Mouse (Mus musculus) C2C12 (cell line): Measurements from ENCODE around the gene Nudt14. TPM values are rescaled to one million over a fixed set of nuclear protein-coding genes. Genes with fewer than 3 reads are reported as not detected.

ENCODE experiments used
- H3K27me3 ChIP-seq: one replicate; pipeline ENCODE4 v1.6.1; 2011; ENCODE audit not compliant: control insufficient read depth, insufficient read depth, insufficient read length
- H3K36me3 ChIP-seq: one replicate; pipeline ENCODE4 v1.6.1; 2011; ENCODE audit not compliant: control insufficient read depth, insufficient read depth
- H3K4me3 ChIP-seq: one replicate; pipeline ENCODE4 v1.5.1; 2011; ENCODE audit warnings: mild to moderate bottlenecking, control low read depth; ENCODE audit not compliant: poor library complexity, insufficient read depth, severe bottlenecking
- H3K79me2 ChIP-seq: one replicate; pipeline ENCODE4 v1.6.1; 2011; ENCODE audit not compliant: control insufficient read depth, insufficient read depth
- H3K79me3 ChIP-seq: one replicate; pipeline ENCODE4 v1.6.1; 2011; ENCODE audit warnings: low read depth, control low read depth
- H3ac ChIP-seq: one replicate; pipeline ENCODE3; 2011; ENCODE audit warnings: low read depth; ENCODE audit not compliant: control insufficient read depth, insufficient read length
- CEBPB ChIP-seq: IDR thresholded peaks from one replicate; pipeline ENCODE4 v1.6.1; 2011; ENCODE audit warnings: low read depth, mild to moderate bottlenecking, control low read depth, moderate library complexity
- CTCF ChIP-seq: IDR thresholded peaks from one replicate; pipeline ENCODE4 v1.5.1; 2011; ENCODE audit not compliant: control insufficient read depth, insufficient read depth, insufficient read length
- FOSL1 ChIP-seq: IDR thresholded peaks from one replicate; pipeline ENCODE4 v1.8.0; 2011; ENCODE audit warnings: mild to moderate bottlenecking, low read length; ENCODE audit not compliant: poor library complexity, insufficient read depth, severe bottlenecking
- MAX ChIP-seq: IDR thresholded peaks from one replicate; pipeline ENCODE4 v1.6.1; 2011; ENCODE audit warnings: mild to moderate bottlenecking, control low read depth
- MYOD1 ChIP-seq: IDR thresholded peaks from one replicate; pipeline ENCODE4 v1.6.1; 2011; ENCODE audit warnings: low read depth; ENCODE audit not compliant: control insufficient read depth, insufficient read length
- MYOG ChIP-seq: IDR thresholded peaks from one replicate; pipeline ENCODE4 v1.6.1; 2011; ENCODE audit not compliant: control insufficient read depth, insufficient read length; ENCODE audit errors: extremely low read depth
- USF1 ChIP-seq: IDR thresholded peaks from one replicate; pipeline ENCODE4 v1.6.1; 2011; ENCODE audit warnings: low read depth, mild to moderate bottlenecking, control low read depth, moderate library complexity
- polyA plus RNA-seq: library from polyadenylated mRNA; unstranded; fragments of >200 nt; fragmentation: generic; extraction: Trizol; gene quantifications from one replicate; pipeline ENCODE4 v1.2.1, GENCODE M21; 2012; ENCODE audit warnings: missing spikeins

Nudt14 gene
- polyA plus RNA-seq, 1 experiment = 77.7 TPM

- Histone ChIP-seq H3K79me3 (no peaks in the 10 kb centered on the region), H3K27me3 (no peaks in the 10 kb centered on the region), H3K79me2 (no peaks in the 10 kb centered on the region), H3ac (no peak overlapping the region), H3K4me3 (no peak overlapping the region), H3K36me3 (peaks cover 18% of the 10 kb centered on the region)
- TF ChIP-seq FOSL1 (no peak), USF1 (no peak), MYOG (no peak), CTCF (no peak), CEBPB (no peak), MAX (no peak), MYOD1 (no peak)
Observed at GRCm38 (mm10) chr12:112903941-112904340, 38.0 kb downstream of the Nudt14 start.

- H3K79me3 ChIP-seq = no peaks in the 10 kb centered on the region
- H3K79me2 ChIP-seq = no peaks in the 10 kb centered on the region
- TF ChIP-seq FOSL1 = no peak
- TF ChIP-seq USF1 = no peak
- no peak for TF ChIP-seq MYOD1
- TF ChIP-seq MYOG = no peak
- TF ChIP-seq CEBPB = no peak
- no peak for TF ChIP-seq MAX
- TF ChIP-seq CTCF = no peak
- H3K36me3 ChIP-seq = no peaks in the 10 kb centered on the region
- H3ac ChIP-seq = no peak overlapping the region
- H3K27me3 ChIP-seq = no peaks in the 10 kb centered on the region
- no peak overlapping the region for H3K4me3 ChIP-seq
Observed at GRCm38 (mm10) chr12:112900641-112901040, 41.3 kb downstream of the Nudt14 start.

DNA sequence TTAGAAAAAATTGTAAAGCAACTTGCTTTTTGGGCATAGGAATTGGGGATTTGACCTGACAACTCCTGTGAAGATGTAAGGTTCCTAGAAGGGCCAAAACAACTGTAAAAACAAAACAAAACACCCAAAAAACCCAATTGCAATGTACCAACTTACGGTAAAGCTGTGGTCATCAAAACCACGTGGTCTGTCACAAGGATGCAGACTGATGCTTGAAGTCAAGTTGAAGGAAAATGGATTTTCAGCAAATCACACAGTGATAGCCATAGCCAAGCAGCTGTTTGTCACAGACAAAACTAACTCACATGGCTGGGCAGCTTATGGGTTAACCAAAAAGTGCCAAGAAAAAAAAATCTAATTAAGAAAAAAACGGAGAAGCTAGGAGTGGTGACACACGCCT, 43.0 kb downstream of the Nudt14 start:
- Histone ChIP-seq H3ac (no peak overlapping the region), H3K79me2 (no peaks in the 10 kb centered on the region), H3K27me3 (no peaks in the 10 kb centered on the region), H3K36me3 (no peaks in the 10 kb centered on the region), H3K4me3 (no peak overlapping the region), H3K79me3 (no peaks in the 10 kb centered on the region)
- TF ChIP-seq CEBPB (no peak), MAX (no peak), MYOD1 (no peak), MYOG (no peak), FOSL1 (no peak), USF1 (no peak), CTCF (no peak)

GRCm38 (mm10) chr12:112898351-112898750, 43.6 kb downstream of the Nudt14 start:
- no peak overlapping the region for H3ac ChIP-seq
- H3K36me3 ChIP-seq = no peaks in the 10 kb centered on the region
- no peaks in the 10 kb centered on the region for H3K27me3 ChIP-seq
- no peaks in the 10 kb centered on the region for H3K79me2 ChIP-seq
- TF ChIP-seq CEBPB = no peak
- TF ChIP-seq MYOG = no peak
- no peak for TF ChIP-seq FOSL1
- no peak for TF ChIP-seq USF1
- no peak for TF ChIP-seq CTCF
- no peak for TF ChIP-seq MYOD1
- TF ChIP-seq MAX = no peak
- H3K4me3 ChIP-seq = no peak overlapping the region
- H3K79me3 ChIP-seq = no peaks in the 10 kb centered on the region

- TF ChIP-seq MAX (peak; percentile 65), CEBPB (peak; percentile 34), MYOD1 (no peak)
- Histone ChIP-seq H3K79me3 (no peaks in the 10 kb centered on the region), H3K27me3 (no peaks in the 10 kb centered on the region), H3K36me3 (no peaks in the 10 kb centered on the region), H3K79me2 (no peaks in the 10 kb centered on the region), H3K4me3 (no peak overlapping the region), H3ac (peak overlapping the region; percentile 25)
Observed at GRCm38 (mm10) chr12:112897522-112898212, 44.3 kb downstream of the Nudt14 start.

DNA sequence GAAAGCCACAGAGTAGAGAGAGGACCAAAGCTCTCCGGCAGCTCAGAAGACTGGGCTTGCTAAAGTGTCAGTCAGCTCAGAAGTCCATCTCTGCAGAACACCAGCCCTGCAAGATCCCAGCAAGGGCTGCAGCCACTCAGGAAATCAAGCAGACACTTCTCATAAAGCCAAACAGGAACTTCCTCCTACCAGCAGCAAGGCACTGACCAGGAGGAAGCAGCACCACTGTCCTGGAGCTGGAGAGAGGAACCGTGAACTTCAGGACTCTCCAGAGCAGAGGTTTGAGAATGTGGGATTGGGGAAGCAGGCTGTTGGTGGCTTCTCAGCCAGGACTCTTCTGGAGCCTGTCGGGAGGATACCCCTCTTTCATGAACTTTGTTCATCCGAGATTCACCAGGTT, 47.0 kb downstream of the Nudt14 start:
- Histone ChIP-seq H3K79me3 (no peaks in the 10 kb centered on the region), H3K27me3 (no peaks in the 10 kb centered on the region), H3K79me2 (no peaks in the 10 kb centered on the region), H3ac (no peak overlapping the region), H3K36me3 (no peaks in the 10 kb centered on the region), H3K4me3 (no peak overlapping the region)
- TF ChIP-seq MYOG = no peak
- no peak for TF ChIP-seq CEBPB
- TF ChIP-seq MYOD1 = no peak
- TF ChIP-seq FOSL1 = no peak
- no peak for TF ChIP-seq MAX
- no peak for TF ChIP-seq CTCF
- no peak for TF ChIP-seq USF1
